Mouse (Mus musculus) gastrocnemius, adult 18-20 months (tissue): ENCODE data around the gene Dop1b. TPM values are rescaled to one million over a fixed set of nuclear protein-coding genes. Genes with fewer than 3 reads are reported as not detected.
"Not testable (repeated sequence)": the region's sequence is repeated elsewhere in the genome, so short reads cannot be mapped to it uniquely, and the experiment has no call there.

Experiments
- DNase-seq: peaks from one replicate; pipeline ENCODE4 v3.0.0; 2021; ENCODE audit warnings: low spot score
- long read RNA-seq, 2 experiments: library from polyadenylated mRNA; stranded (forward); transcript quantifications; one replicate each; pipeline ENCODE4 v2.0.0; 2021
- total RNA-seq, 2 experiments: library from RNA; stranded (reverse); gene quantifications; 2 replicates each; pipeline ENCODE4 v1.2.3; 2021

Gene Dop1b
- 10 to 100 TPM; 34.3 to 41.6 TPM for total RNA-seq
- long read RNA-seq, experiment 1, partial matches to known transcripts, result 7 of 17 reads
- long read RNA-seq, experiment 1, other reads (novel, unspliced or antisense), result 10 of 17 reads
- long read RNA-seq, experiment 2, partial matches to known transcripts, result 7 of 15 reads
- long read RNA-seq, experiment 2, other reads (novel, unspliced or antisense), result 7 of 15 reads

- DNase-seq, result peak; percentile 100
Observed at GRCm38 (mm10) chr16:93711411-93712188, at the start of gene Dop1b. Dop1b (plus strand) TSS chr16:93711904.

GRCm38 (mm10) chr16:93667976-93668375, 43.7 kb upstream of the Dop1b start:
- no peak for DNase-seq

- DNase-seq, result no peak
Observed at GRCm38 (mm10) chr16:93669521-93669920, 42.2 kb upstream of the Dop1b start.

- DNase-seq, result not testable (repeated sequence)
Observed at GRCm38 (mm10) chr16:93670466-93670865, 41.2 kb upstream of the Dop1b start.

GRCm38 (mm10) chr16:93671064-93671463, 40.6 kb upstream of the Dop1b start:
- no peak for DNase-seq

GRCm38 (mm10) chr16:93676376-93676775, 35.3 kb upstream of the Dop1b start:
- no peak for DNase-seq

- DNase-seq, result no peak
Observed at GRCm38 (mm10) chr16:93678206-93678605, 33.5 kb upstream of the Dop1b start.

- DNase-seq, result no peak
Observed at GRCm38 (mm10) chr16:93679165-93679564, 32.5 kb upstream of the Dop1b start.

- no peak for DNase-seq
Observed at GRCm38 (mm10) chr16:93682156-93682688, 29.5 kb upstream of the Dop1b start.

GRCm38 (mm10) chr16:93682689-93683507, 28.8 kb upstream of the Dop1b start, which contains the start of gene Cbr3:
Cbr3 (plus strand) TSS chr16:93683215.
- peak; percentile 70 for DNase-seq

- peak; percentile 42 for DNase-seq
Observed at GRCm38 (mm10) chr16:93683508-93684236, 28.0 kb upstream of the Dop1b start.

GRCm38 (mm10) chr16:93684441-93684840, 27.3 kb upstream of the Dop1b start:
- DNase-seq, result no peak

- DNase-seq, result not testable (repeated sequence)
Observed at GRCm38 (mm10) chr16:93685783-93686182, 25.9 kb upstream of the Dop1b start.

- DNase-seq, result no peak
Observed at GRCm38 (mm10) chr16:93686421-93686820, 25.3 kb upstream of the Dop1b start.

GRCm38 (mm10) chr16:93686945-93687344, 24.8 kb upstream of the Dop1b start:
- DNase-seq, result peak; percentile 20

- no peak for DNase-seq
Observed at GRCm38 (mm10) chr16:93691206-93691841, 20.4 kb upstream of the Dop1b start.

GRCm38 (mm10) chr16:93692744-93693143, 19.0 kb upstream of the Dop1b start:
- DNase-seq, result no peak

GRCm38 (mm10) chr16:93707116-93707515, 4.6 kb upstream of the Dop1b start:
- DNase-seq, result no peak

- DNase-seq, result no peak
Observed at GRCm38 (mm10) chr16:93709217-93709616, 2.5 kb upstream of the Dop1b start.

GRCm38 (mm10) chr16:93710924-93711323, 780 bp upstream of the Dop1b start:
- DNase-seq, result peak; percentile 84
